Mouse (Mus musculus): ENCODE measurements at regions not wholly inside any gene's neighbourhood (a gene's known extent, or its start where the extent isn't known, plus 50 kb on each side); places are given as distances from the start of the nearest gene placed in this dataset.

DNA sequence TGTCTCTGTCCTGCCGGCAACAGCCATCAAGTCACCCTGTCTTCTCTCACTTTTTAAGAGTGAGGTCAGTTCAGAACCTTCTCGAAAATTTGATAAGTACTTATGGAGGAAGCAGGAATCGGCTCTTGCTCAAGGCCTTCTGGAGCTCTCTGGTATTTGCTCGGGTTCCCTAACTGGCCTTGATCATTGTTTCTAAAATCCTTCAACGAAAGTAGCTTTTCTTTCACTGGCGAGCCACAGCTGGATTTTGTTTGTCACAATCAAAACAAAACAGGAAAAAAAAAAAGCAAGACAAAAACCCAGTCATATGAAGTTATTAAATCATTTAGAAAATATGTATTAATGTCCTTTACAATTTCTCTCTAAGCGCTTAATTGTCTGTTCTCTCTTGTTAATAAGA, 156.6 kb upstream of the Tex13c2 start:
- ATAC-seq (replicated peaks; ENCODE audit: poor library complexity, severe bottlenecking), result no peak

DNA sequence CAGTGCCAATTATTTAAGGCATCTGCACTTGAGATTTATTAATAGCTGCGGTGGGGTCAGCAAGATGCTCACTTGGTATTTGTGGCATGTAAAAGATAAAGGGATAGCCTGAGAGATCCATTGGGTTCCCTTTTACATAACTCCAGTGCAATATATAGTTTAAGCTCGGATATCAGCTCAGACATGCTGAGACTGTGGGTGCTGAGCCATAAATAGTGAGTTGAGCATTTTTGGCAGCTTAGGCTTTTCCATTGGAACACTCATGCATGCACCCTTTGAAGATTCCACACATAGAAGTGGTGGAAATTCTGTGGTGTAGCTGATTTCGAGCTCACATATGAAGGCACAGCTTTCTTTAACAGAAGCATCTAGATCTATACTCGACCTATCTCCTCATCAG, 155.9 kb upstream of the Tex13c2 start:
- no peak for ATAC-seq (replicated peaks; ENCODE audit: poor library complexity, severe bottlenecking)

DNA sequence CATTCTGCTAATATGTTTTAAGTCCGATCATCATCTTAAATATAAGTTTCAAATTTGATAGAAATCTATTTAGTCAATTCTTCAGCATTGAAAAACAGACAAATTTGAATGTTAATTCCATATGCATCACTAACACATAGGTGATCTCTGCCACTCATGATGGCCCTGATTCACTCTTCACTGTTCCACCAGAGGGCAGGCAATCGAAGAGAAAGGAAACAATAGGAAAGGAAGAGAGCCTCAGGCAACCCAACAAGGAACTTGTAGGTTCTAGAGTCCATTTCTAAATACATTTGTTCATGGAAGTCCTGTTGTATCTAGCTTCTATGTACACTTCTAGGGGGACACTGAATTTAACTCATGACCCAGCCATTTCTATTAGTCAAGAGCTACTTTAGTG, 154.7 kb upstream of the Tex13c2 start:
- ATAC-seq (replicated peaks; ENCODE audit: poor library complexity, severe bottlenecking), result no peak

DNA sequence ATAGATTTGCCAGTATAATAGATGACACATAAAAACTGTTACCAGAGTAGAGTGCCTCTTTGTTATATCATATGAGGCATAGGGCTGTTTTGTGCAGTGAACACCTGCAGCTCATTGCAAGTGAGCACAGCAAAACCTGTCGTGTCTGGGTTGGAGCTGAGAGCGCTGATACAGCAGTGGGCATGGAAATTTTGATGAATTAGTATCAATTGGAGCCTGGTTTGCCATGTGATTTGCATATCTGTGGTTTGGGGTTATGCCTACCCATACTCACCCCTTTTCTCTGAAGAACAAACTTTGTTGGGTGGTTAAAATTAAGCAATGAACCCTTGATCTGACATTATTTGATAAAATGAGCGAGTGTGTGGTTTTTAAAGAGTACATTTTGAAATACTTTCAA, 152.7 kb upstream of the Tex13c2 start:
- ATAC-seq (replicated peaks; ENCODE audit: poor library complexity, severe bottlenecking), result no peak

DNA sequence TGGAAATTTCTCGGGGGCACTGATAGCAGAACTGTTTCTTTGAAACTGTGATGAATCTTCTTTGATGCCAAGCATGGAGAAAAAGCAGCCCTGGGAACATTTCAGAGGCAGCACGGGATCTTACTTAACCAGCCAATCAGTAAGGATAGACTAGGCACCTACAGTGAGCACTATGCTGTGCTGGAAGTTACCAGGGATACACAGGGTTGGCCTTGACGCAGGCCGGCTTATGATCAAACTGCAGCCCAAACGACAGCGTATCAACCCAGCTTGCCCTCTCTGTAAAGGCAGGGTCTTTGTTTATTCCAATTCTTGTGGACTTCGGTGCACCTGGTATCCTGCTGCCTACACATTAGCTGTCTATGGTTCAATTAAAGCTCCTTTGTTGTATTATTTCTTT, 147.1 kb upstream of the Tex13c2 start:
- no peak for ATAC-seq (replicated peaks; ENCODE audit: poor library complexity, severe bottlenecking)

DNA sequence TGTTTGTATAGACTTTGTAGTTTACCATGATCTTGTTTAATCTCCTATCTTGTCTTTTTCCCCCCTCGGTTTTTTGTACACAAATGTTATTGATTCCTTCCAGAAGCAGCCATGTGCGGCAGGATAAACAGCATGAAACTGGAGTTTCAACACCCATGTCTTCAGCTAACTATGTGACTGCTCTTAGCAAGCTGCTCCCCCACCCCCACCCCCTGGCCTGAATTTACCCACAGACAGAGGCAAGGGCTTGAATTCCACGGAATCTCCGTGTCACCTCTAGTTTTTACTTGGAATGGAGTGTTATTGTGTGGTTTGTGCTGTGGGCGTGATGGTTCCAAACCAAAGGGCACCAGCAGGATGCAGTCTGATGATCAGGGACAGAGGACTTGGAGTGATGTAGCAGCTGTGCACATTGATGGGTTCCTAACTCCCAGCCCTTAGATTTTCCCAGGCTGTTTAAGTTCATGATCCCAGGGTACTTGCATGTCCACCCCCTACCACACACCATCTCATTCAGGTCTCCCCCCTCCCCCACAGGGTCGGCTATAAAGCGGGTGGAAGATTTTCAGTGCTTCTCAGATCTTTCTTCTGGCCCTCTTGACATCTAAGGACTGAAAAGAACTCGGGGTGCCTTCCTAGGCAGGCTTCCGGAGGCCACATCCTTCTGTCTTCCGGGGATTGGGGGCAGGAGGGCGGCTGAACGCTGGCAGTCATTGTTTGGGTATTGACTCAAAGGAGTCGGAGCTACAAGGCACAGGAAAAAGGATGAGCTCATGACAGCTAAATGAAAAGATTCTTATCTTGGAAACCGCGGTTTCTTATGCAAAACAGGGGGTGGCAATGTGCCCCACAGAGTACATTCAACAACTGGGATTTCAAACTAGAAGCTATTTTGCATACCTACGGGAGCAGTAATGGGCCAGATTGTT, 146.3 kb upstream of the Tex13c2 start:
- ATAC-seq (replicated peaks; ENCODE audit: poor library complexity, severe bottlenecking), result peak; percentile 59

DNA sequence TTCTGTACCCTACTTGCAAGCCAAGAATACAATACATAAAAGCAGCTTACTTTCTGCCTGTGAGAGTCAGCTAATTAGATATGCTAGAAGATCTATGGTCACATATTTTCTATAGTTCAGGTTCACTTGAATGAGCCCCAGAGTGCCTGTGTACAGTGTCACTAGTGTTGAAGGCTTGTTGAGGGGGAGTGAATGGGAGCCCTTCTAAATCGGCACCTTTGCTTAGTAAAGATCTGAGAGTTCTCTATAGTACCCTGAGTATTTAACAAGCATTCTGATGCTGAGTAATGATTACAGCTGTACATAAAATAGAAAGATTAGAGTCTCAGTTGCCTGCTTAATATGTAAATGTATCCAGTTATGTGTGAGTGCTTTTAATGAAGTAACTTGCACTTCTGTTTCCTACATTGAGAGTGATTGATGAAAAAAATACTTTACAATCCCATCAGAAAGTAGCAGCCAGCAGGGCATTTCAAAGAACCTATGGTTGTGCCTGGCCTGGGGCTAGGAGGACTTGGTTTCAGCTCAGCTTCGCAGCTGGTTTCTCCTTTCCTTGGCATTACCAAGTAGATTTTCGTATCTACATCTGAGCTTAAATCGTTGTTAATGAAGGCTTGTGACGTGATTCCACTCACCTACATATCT, 136.8 kb upstream of the Tex13c2 start:
- ATAC-seq (replicated peaks; ENCODE audit: poor library complexity, severe bottlenecking), result no peak

DNA sequence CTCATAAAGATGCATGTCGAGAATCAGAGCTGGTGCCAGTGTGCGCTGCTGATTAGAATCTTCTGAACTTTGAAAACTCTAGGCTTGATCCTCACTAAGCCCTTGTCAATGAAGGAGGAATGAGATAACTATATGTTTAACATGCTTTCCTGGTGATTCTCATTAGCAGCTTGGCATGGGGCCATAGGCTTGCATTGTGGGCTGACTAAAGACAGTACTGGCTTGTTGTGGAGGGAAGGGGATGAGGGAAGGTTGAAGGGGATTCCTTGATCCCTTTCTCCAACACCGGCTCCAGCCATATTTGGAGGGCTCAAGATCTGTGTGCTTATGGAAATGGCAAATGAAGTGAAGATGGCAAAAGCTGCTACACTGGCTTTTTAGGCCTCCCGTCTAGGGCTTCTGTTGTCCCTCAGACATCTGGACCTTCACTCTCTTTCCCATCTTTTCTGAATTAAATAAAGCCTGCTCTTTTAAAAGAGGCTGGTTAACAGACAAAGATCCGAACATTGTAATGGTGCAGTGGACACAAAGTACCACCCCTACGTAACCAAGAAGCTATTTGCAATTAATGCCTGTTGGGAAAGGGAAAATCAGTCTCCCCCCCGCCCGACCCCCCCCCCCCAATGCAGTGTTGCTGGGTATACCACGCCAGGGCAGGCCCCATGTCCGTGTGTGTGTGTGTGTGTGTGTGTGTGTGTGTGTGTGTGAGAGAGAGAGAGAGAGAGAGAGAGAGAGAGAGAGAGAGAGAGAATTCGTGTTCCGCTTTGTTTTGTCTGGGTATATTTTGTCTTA, 129.9 kb upstream of the Tex13c2 start:
- ATAC-seq (replicated peaks; ENCODE audit: poor library complexity, severe bottlenecking), result no peak

DNA sequence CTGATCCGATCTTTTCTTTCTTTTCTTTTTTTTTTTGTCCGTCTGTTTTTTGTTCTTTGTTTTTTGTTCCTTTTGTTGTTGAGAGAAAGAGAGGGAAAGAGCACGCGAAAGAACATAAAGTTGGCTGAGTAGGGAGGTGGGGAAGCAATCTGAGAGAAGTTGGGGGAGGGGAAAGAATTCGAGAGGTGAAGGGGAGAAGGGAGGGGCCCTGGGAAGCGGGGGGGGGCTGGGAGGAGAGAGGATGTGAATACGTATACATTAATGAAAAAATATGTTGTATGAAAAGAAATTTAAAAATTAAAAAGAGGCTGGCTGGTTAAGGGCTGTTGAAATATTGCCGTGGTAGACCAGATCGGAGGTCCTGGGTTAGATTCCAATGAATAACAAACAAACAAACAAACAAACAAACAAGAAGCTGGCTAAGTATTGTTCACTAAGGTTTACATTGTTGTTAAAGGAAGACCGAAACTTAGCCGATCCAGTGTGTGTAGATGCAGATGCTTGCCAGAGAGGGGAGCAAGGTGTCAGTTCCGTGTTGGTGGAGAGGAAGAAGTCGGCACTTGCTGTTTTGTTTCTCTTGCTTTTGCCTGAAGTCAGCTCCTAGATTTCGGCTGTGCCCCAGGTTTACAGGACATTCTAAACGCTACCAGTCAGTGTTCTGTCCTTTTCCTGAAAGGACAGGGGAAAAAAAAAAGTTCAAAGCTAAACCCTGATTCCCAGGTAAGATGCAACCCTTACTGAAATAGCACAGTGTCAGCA, 129.1 kb upstream of the Tex13c2 start:
- ATAC-seq (replicated peaks; ENCODE audit: poor library complexity, severe bottlenecking), result peak; percentile 69

DNA sequence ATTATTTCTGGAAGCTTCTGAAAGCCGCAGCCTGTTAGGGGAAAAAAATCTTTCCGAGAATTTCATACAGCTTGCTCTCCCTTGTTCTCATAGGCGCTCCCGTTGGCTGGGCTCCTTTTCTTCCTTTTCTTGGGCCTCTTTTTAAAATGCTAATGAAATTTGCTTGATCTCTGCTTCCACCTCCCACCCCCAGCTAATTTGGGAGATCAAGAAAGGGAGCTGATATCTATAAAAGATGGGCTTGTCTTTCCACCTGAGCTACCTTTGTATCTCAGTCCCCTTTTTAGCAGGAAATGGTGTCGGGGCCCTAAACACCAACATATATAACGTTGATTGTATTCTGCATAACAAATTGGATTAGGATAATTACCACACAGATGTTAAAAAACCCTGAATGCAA, 128.5 kb upstream of the Tex13c2 start:
- no peak for ATAC-seq (replicated peaks; ENCODE audit: poor library complexity, severe bottlenecking)

DNA sequence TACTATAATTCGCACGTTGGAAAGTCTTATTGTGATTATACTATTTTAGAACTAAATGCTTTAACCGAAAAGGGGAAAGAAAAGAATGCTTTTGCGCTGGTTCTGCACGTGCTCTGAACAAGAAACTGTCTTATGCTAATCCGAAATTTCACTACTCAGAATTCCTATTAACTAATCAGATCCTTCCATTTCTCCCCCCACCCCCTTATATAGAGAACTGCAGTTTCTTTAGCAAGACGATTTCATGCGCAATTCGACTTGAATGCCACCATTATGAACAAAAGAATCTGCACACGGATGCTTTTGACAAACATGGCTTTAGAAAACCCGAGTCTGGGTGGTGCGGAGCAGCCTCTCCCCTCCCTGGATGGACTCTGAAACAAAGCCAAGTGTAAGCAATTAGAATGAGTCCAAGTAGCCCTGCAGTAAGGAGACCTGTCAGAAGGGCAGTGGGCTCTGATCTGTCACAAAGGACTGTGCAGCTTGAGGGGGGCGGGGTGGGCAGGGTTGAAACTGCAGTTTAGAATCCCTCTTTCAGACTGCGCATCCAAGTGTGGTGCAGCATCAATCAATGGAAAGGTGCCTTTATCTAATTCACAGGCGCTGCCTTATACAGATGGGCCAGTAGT, 128.0 kb upstream of the Tex13c2 start:
- ATAC-seq (replicated peaks; ENCODE audit: poor library complexity, severe bottlenecking), result no peak

DNA sequence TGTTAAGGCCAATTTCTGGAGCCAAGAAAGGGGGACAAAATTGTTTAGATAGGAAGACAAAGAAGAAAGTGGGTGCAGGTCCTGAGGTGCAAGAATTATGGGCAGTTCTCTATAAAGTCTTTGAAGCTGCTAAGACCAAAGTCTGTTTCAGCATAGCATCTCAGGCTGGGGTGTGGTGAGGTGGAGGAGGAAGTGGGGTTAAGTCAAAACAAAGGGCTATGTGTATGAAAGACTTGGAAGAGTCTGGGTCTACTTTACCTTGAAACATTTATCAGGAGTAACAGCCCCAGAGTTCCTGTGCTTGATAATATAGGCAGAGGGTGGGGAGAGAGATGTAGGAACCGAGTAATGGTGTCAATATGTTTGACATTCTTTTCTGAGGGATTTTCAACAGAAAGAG, 125.4 kb upstream of the Tex13c2 start:
- ATAC-seq (replicated peaks; ENCODE audit: poor library complexity, severe bottlenecking), result no peak

DNA sequence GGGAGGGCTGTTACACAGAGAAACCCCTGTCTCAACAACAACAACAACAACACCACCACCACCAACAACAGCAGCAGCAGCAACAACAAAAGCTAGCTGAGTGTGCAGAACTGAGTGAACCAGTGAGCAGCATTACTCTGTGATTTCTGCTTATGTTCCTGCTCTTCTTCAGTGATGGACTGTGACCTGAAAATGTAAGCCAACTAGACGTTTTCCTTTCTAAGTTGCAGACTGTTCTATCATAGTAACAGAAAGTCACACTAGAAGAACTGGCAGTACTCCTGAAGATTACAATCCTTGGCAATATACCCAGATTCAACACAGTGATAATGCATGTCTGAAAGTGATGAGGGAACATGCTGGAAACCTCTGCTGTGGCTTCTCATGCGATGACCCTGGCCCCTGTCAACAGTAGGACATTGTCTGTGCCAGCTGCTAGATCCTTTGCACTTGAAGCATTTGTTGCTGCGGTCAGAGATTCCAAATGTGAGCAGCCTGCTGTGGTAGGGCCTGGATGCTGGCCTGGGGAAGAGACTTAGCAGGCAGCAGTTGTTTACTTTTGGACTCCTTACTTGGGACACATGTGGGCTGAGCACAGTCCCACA, 115.6 kb upstream of the Tex13c2 start:
- no peak for ATAC-seq (replicated peaks; ENCODE audit: poor library complexity, severe bottlenecking)

DNA sequence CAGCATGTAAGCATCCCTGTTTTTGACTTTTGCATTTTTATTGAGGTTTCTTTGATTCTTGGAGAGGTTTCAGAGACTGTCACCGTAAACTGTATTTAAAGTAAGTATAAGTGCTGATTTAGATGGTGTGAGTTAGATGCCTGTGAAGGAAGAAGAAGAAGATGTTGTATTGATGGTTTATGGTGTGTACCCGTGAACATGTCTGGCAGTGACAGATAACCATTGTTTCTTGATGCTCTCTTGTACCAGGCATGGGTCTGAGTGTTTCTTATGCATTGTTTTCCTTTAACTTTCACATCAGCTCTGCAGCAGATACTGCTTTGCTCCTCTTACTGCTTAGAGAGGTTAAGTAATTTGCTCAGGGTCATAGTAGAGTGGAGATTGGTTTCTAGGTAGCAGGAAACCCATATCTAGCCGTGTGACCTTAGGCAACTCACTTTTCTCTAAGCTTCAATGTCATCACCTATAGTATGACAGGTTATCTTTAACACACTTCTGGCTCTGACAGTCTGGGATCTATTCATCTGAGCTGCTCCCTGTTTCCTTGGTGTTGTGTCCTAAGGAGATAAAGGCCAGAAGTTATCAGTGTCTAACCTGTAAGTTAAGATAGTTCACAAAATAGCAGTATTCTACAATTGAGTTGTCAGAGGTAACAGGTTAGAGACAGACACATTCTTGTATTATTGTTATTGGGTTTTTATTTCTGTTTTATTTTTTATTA, 95.5 kb upstream of the Tex13c2 start:
- no peak for ATAC-seq (replicated peaks; ENCODE audit: poor library complexity, severe bottlenecking)

DNA sequence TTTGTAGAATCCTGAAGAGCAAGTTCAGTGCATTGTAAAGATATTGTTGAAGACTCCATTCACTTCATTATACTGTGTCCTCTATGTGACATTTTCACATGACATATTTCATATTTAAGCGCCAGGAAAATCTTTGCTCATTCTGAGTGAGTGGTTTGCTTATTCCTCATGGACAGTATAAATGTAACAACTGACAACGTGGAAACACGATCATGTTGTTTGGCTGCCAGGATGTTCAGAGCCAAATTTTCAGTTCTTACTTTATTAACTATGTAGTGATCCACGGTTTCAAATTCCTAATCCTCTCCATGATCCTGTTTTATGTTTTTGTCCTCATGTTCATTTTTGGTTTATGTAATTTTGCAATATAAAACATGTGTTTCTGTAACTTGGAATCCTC, 93.0 kb upstream of the Tex13c2 start:
- no peak for ATAC-seq (replicated peaks; ENCODE audit: poor library complexity, severe bottlenecking)

DNA sequence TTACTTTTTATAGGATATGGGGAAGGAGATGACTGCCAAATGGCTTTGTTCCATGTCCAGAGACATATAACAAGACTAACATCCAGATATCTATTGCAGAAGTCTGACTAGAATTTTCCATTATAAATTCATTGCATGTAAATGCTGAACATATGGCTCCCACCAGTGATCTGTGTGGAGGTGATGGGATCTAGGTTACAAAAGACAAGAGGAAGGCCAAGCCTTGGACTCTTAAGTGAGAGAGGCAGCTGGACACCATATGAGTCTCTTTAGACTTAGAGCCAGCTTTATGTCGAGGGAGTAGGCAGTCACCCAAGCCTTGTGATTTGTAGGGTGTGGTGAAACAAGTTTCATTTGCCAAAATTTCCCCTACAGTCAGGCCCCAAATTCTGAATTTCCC, 90.7 kb upstream of the Tex13c2 start:
- no peak for ATAC-seq (replicated peaks; ENCODE audit: poor library complexity, severe bottlenecking)

DNA sequence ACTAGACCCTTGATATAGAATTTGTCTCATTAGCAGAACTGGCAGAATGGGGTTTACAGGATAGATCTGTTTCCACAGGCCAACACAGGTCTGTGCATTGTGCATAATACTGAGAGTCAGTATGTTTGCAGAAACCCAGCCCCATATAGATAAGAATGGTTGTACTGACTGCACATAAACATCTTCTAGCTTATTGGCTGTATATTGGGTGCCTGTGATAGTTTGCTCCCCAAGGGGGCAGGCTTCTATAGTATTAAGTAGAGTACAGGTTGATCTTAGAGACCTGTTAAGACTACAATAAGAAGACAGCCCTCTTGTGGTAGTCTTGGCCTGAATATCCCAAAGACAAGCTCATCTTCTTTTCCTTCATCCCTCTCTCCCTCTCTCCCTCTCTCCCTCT, 90.1 kb upstream of the Tex13c2 start:
- peak; percentile 41 for ATAC-seq (replicated peaks; ENCODE audit: poor library complexity, severe bottlenecking)

DNA sequence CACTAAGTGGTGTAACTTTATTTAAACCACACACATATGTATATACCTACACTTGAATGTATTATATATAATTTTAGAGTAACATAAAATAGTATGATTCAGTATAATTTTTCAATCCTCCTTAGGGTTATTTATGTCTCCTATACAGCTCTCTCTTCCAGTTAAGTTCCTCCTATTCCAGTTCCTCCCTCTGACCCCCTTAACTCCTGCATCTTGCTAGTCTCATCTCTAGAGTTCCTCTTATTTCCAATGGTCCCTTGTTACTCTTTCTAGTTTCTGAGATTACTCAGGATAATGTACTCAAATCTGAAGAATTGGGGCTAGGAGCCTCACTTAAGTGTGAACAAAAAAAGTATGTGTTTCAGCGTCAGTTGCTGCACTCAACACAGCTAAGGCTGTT, 88.4 kb upstream of the Tex13c2 start:
- ATAC-seq (replicated peaks; ENCODE audit: poor library complexity, severe bottlenecking), result peak; percentile 57

Measured in granulocyte monocyte progenitor cell, adult 5-6 weeks (primary cell).